Mouse (Mus musculus) G1E (cell line): ENCODE data around the gene Gm4707. TPM values are rescaled to one million over a fixed set of nuclear protein-coding genes. Genes with fewer than 3 reads are reported as not detected.
A peak's percentile ranks its signal among the peaks of the same experiment; 100 is the strongest.

Experiments used
- ATAC-seq: 2 replicates; pipeline ENCODE4 v1.8.0; 2016; ENCODE audit warnings: mild to moderate bottlenecking; ENCODE audit not compliant: insufficient number of reproducible peaks, poor library complexity, low FRiP score, severe bottlenecking; ENCODE audit errors: extremely low read depth
- DNase-seq: peaks from one replicate; pipeline ENCODE4 v3.0.0; 2012; ENCODE audit warnings: low spot score
- H3K27me3 ChIP-seq: 2 replicates; pipeline ENCODE4 v1.6.1; 2012; ENCODE audit warnings: mild to moderate bottlenecking, low read length, inconsistent platforms; ENCODE audit not compliant: insufficient read depth
- H3K36me3 ChIP-seq: replicated peaks from 2 replicates; pipeline ENCODE3; 2012; ENCODE audit warnings: mild to moderate bottlenecking, inconsistent platforms
- H3K4me1 ChIP-seq: 2 replicates; pipeline ENCODE4 v1.6.1; 2012; ENCODE audit warnings: low read depth, low read length, inconsistent platforms, mixed read lengths; ENCODE audit not compliant: insufficient read depth
- H3K4me3 ChIP-seq: 2 replicates; pipeline ENCODE4 v1.5.1; 2012; ENCODE audit warnings: low read depth, mild to moderate bottlenecking, inconsistent platforms, low read length, moderate library complexity, mixed read lengths
- H3K9me3 ChIP-seq: replicated peaks from 2 replicates; pipeline ENCODE4 v1.6.1; 2012; ENCODE audit warnings: inconsistent platforms
- CTCF ChIP-seq: IDR thresholded peaks from 2 replicates; pipeline ENCODE4 v1.5.1; 2012; ENCODE audit warnings: low read depth, low read length, inconsistent platforms, mixed read lengths
- GATA1 ChIP-seq: IDR thresholded peaks from 2 replicates; pipeline ENCODE4 v1.6.1; 2012; ENCODE audit warnings: borderline replicate concordance, low read length, inconsistent platforms, mixed read lengths
- GATA2 ChIP-seq: IDR thresholded peaks from 2 replicates; pipeline ENCODE4 v1.6.1; 2012; ENCODE audit warnings: low read depth, low read length, inconsistent platforms, borderline replicate concordance
- POLR2AphosphoS5 ChIP-seq: IDR thresholded peaks from 2 replicates; pipeline ENCODE4 v1.6.1; 2012; ENCODE audit warnings: low read depth, low read length, inconsistent platforms; ENCODE audit not compliant: insufficient replicate concordance
- TAL1 ChIP-seq: conservative IDR thresholded peaks from 2 replicates; pipeline ENCODE4 v1.6.1; 2012; ENCODE audit warnings: low read depth, low read length, inconsistent platforms, mixed read lengths
- polyA plus RNA-seq: library from polyadenylated mRNA; stranded (reverse); fragments of >175 nt; gene quantifications from 2 replicates; pipeline ENCODE4 v1.2.3, GENCODE M21; 2012
- total RNA-seq, 2 experiments: library from RNA; stranded (forward) in 1 of 2; stranded (reverse) in 1 of 2; fragments of 200-1000 nt in 1 of 2; fragments of >200 nt in 1 of 2; fragmentation: Nextera tagmentation in 1 of 2; gene quantifications; 2 replicates each; pipeline ENCODE4 v1.2.3; 2014 to 2017

Gene Gm4707
- total and polyA plus RNA-seq, 3 experiments, result 2.7 to 59.5 TPM; not detected in 1

DNA sequence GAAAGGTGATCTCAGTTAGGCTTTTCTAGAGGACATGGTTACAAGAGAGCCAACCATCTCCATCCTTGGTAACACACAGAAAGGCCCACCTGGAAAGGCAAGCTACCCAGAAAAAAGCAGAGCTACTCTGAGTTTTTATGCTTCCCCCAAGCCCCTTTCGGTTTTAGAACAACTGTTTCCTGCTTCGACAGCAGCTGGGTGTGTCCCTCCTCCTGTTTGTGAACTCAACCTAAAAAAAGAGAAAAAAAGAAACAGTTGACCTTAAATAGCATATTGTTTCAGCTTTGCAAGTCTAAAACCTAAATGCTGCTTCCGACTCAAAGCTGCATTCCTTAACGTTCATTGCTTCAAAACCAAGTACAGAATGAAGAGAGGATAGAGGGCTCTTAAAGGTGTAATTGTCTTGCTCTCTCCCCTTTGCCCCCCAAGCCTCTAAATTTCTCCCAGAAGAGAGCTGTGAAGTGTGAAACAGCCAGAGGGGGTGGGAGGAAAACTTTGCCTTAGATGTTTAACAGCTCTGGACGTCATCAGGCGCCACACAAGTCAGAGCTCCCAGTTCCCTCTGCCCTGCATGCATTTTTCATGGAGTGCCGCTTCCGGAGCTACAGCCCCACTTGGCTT lies 26.6 kb upstream of the Gm4707 start:
- no peaks in the 10 kb centered on the region for H3K27me3 ChIP-seq
- peaks cover 48% of the 10 kb centered on the region for H3K4me1 ChIP-seq
- H3K36me3 ChIP-seq, result no peaks in the 10 kb centered on the region
- H3K4me3 ChIP-seq, result peak overlapping the region; percentile 0; the same call in 1 of the 2 replicates
- H3K9me3 ChIP-seq, result no peaks in the 10 kb centered on the region
- DNase-seq (no peak), ATAC-seq (no peak)
- TF ChIP-seq CTCF (no peak), TAL1 (no peak), POLR2AphosphoS5 (no peak), GATA1 (no peak), GATA2 (no peak)

DNA sequence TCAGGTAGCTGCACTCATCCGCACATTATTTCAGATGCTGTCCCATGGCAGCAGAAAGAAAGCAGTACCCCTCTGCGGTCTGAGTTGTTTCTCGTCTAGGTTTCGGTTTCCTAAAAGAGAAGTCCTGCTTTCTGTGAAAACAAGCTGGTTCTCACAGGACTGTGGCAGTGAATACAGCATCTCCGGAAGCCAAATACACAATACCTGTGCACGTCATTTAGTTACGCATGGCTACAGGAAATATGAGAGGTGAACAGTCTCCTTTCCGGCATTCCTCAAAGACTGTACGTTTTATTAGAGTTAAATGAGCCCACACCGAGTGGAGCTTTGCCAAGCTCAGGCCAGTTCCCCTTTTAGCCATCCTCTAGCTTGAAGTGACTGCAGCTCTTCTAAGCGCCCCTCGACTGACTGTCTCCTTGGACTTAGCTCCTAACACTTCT lies 26.1 kb upstream of the Gm4707 start:
- TF ChIP-seq GATA2 (no peak), GATA1 (no peak), TAL1 (no peak), CTCF (no peak), POLR2AphosphoS5 (no peak)
- ATAC-seq (peak; percentile 46), DNase-seq (peak; percentile 26)
- no peaks in the 10 kb centered on the region for H3K36me3 ChIP-seq
- H3K27me3 ChIP-seq, result no peaks in the 10 kb centered on the region
- H3K4me3 ChIP-seq, result peak overlapping the region; percentile 0; the same call in 1 of the 2 replicates
- H3K9me3 ChIP-seq, result no peaks in the 10 kb centered on the region
- peaks cover 42% of the 10 kb centered on the region for H3K4me1 ChIP-seq

DNA sequence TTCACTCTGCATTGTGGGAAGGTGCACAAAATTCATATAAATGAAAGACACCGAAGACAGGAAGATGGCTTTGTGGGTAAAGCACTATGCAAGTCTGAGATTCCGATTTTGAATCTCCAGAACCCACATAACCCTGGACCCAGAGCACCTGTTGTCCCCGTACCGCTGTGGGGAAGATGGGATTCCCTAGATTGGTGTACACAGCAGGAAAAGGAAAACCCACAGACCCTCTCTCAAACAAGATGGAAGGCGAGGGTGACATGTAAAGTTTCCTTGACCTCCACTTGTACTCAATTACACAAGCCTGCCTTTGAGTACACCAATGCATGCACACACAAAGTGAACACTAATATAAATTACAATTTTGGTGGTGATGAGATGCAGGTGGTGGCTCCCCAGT lies 25.0 kb upstream of the Gm4707 start:
- no peak for DNase-seq
- ATAC-seq, result no peak
- peaks cover 41% of the 10 kb centered on the region for H3K4me1 ChIP-seq
- no peaks in the 10 kb centered on the region for H3K27me3 ChIP-seq
- TF ChIP-seq GATA1, result no peak
- no peak for TF ChIP-seq POLR2AphosphoS5
- TF ChIP-seq GATA2, result no peak
- no peak for TF ChIP-seq CTCF
- TF ChIP-seq TAL1, result no peak
- no peaks in the 10 kb centered on the region for H3K9me3 ChIP-seq
- no peaks in the 10 kb centered on the region for H3K36me3 ChIP-seq
- H3K4me3 ChIP-seq, result no peak overlapping the region

DNA sequence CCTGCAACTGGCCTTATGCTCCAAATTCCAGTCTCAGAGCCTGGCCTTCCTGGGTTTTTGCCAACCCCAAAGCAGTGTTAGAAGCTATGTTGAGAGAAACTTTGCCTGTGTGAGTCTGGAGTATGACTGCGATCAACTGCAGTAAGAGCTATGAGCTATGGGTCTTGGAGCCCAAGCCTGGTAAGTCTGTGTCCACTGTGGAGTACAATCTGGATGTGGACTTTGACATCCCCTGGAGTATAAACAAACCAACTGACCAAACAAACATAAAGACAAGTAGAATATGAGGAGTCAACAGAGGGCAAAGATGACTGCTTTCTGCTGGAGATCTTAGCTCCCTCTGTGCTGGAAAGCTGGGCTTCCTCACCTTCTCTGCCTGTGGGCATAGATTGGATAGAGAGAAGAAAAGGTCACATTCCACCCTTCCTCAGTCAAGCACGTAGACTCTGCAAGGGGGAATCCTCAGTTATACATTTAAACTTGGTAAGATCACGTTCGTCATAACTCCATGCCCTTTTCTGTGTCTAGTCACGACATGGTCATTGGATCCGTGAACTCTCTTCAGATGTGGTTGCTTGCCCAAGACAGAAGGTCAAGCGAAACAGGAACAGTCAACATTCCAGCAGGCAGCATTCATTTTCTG lies 23.8 kb upstream of the Gm4707 start:
- Histone ChIP-seq H3K9me3 (no peaks in the 10 kb centered on the region), H3K36me3 (no peaks in the 10 kb centered on the region), H3K27me3 (no peaks in the 10 kb centered on the region), H3K4me1 (peaks cover 39% of the 10 kb centered on the region), H3K4me3 (no peak overlapping the region)
- DNase-seq (no peak), ATAC-seq (no peak)
- TF ChIP-seq GATA2 (no peak), CTCF (no peak), TAL1 (no peak), GATA1 (no peak), POLR2AphosphoS5 (no peak)

DNA sequence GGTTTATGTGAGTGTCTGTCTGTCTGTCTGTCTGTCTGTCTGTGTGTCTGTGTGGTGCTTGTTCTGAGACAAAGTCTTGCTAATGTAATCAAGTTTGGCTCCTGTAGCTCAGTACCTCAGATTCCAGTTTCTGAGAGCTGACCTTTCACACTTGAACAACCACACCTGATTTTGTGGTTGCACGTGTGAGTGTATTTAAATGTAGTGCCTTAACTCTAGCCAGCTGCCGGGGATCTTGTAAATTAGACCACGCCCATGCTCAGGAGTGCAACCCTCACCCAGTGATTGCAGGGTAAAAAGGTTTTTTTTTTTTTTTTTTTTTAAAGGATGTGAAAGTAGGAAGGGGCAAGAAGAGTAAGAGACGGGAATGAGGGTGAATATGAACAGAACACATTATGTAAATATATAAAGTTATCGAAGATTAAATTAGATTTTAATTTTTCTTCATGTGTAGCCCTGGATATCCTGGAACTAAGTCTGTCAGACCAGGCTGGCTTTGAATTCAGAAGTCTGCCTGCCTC lies 19.7 kb upstream of the Gm4707 start:
- DNase-seq (peak; percentile 18), ATAC-seq (no peak)
- Histone ChIP-seq H3K9me3 (no peaks in the 10 kb centered on the region), H3K36me3 (no peaks in the 10 kb centered on the region), H3K27me3 (no peaks in the 10 kb centered on the region), H3K4me1 (peaks cover 26% of the 10 kb centered on the region), H3K4me3 (no peak overlapping the region)
- TF ChIP-seq CTCF, result no peak
- TF ChIP-seq POLR2AphosphoS5, result no peak
- no peak for TF ChIP-seq GATA1
- no peak for TF ChIP-seq TAL1
- TF ChIP-seq GATA2, result no peak

DNA sequence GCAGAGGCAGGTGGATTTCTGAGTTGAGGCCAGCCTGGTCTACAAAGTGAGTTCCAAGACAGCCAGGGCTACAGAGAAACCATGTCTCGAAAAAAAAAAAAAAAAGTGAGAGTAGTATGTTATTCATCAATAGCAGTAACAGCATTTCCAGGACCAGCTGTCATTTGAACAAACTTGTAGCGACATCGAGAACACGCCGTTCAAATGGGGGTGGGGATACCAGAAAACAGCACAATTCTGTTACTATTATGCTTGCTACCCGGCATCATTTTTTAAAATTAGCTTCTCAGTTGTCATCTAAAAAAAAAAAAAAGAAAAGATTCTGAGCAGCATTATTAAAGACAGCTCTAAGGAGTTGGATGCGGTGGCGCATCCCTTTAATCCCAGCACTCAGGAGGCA lies 17.8 kb upstream of the Gm4707 start:
- Histone ChIP-seq H3K36me3 (peaks cover 4% of the 10 kb centered on the region), H3K9me3 (no peaks in the 10 kb centered on the region), H3K4me1 (peaks cover 38% of the 10 kb centered on the region), H3K4me3 (no peak overlapping the region), H3K27me3 (no peaks in the 10 kb centered on the region)
- TF ChIP-seq TAL1 (no peak), GATA2 (no peak), GATA1 (no peak), POLR2AphosphoS5 (no peak), CTCF (no peak)
- ATAC-seq (no peak), DNase-seq (no peak)
